Mouse (Mus musculus) urinary bladder, adult 18-20 months (tissue): ENCODE measurements around the gene Esp1.
"Not testable (repeated sequence)": the region's sequence is repeated elsewhere in the genome, so short reads cannot be mapped to it uniquely, and the experiment has no call there.

ENCODE experiments used
- DNase-seq, 2 experiments: peaks; one replicate each; pipeline ENCODE4 v3.0.0; 2022; ENCODE audit warnings: low spot score in 2 of 2, mixed read lengths in 2 of 2

Esp1 gene

DNA sequence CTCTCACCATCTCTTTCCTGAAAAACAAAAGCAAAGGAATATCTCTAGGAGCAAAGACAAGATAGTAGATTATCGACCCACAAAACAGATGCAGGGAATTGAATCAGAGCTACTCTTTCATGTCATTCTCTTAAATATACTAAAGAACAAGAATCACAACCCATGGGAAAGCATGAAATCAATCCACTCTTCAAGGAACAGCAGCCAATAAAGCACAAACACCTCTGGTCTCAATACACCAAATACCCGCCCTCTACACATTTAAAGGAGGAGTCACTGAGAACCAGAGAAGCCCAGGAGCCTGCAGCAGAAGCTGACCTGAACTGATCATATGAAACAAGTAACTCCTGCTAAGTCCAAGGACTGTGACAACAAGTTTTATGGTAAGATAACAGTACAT lies at the start of gene Esp1:
Esp1 (plus strand) TSS at position 301 of the 400 bp plus-strand sequence.
- no peak for DNase-seq

DNA sequence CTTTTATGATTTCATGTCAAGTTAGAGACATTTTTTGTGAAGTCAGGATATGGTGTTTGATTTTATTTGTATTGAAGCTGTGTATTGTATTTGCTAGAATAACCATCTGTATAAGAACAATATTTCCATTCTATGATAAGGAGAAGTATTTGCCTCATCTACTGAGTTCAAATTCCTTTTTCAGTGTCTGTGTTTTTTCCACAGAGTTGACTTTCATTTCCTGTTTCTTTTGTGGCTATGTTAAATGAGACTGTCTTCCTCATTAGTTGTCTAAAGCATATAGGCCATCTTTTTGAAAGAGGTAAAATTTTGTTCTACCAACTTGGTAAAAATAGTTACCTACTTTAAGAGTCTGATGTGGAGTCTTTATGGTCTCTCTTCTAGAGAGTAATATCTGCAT lies 10.6 kb upstream of the Esp1 start:
- DNase-seq = no peak

DNA sequence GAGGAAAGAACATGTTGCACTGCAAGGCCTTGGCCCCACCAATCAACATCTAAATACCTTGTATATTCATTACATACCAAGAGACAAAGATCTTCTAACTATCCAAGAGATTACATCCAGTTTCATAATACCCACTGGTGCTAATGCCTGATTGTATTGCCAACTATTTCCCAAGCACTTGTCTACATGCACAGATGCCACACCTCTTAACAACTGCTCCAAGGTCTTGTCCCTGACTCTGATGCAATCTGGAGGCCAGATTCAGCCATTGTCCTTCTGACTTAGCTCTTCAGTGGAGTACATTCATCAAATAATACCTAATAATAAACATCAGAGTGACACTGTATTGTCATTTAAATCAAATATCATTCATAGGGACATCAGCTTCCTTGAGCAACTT lies 9.9 kb upstream of the Esp1 start:
- DNase-seq = not testable (repeated sequence)

DNA sequence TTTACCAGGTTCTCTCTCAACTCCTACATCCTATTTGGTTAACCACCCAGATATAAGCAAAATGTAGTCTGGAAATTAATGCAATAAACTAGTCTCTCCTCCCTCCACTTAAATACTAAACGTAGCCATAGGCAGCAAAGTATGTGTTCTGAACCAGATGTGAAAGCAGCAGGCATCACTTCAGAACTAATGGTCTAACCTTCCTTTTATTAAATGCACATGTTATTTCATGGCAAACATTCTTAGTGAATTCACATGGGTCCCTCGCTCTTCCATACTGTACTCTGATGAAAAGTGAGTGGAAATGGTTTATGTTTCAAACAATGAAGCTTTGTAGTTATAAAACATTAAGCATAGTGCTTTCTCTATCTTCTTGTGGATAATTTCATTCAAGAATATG lies 4.4 kb downstream of the Esp1 start:
- DNase-seq = no peak

DNA sequence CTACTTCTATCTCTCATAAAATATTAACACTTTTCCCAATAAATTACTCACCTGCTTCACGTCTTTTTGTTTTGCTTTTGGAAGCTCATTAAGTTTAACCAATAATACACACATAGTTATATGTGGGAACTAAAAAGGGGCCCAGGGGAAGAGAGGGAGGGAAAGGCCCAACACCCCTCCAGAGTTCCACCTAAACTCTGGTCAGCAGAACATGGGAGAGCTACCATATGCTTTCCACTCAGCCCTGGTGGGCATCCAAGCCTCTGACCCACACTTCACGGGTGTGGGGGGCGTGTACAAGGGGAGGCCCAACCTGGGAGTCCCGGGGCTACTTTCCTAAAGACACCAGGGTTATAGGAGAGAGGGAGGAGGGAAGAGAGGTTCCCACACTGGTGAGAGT lies 4.8 kb downstream of the Esp1 start:
- no peak for DNase-seq

DNA sequence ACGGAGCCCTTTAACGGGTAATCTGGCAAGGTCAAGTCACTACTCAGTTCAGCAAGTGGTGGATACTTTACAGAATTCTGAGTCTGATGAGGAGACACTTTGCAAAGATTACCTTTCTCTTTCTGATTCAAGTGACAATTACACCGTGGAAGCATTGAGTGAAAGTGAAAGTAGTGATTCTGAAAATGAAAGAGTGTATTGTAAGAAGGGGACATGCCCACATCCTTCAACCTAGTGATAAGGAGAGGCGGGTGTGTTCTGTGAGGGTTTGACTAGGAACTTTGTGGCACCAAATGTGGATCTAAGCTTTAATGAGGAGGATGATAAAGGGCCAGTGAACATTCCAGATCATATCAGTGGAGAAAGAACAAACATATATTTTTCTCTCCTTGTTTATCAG lies 36.7 kb downstream of the Esp1 start:
- DNase-seq = no peak

DNA sequence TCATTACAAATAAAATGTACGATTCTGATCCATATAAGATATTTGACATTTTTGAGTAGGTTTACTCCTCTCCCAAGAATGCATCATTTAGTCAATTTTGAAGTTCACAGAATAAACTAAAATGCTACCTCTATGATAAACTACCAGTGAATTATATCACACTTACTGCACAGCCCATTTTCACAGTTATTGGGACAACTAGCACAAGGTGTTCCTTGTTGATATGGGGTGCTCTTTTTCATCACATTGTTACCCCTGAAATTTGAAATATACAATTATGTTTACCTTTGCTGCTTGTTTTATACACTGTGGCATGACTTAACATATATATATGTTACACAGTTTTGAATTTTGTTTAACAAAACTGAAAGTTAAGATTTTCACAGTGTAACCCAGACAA lies 40.2 kb downstream of the Esp1 start:
- DNase-seq = no peak
